Mouse (Mus musculus) frontal cortex, postnatal 25 days (tissue): ENCODE results near the gene Pus3.

Experiments
- DNase-seq, 2 experiments: peaks; one replicate each; pipeline ENCODE4 v3.0.0; 2022; ENCODE audit warnings: low spot score in 2 of 2

The Pus3 gene

GRCm38 (mm10) chr9:35558257-35559008 is at the start of gene Pus3, which contains the start of gene Ddx25:
Gene Pus3 (plus strand): TSS chr9:35558595.
Gene Ddx25 (minus strand): TSS chr9:35558528.
- peak; percentile 61 to 62 for DNase-seq

- no peak for DNase-seq
Measured at GRCm38 (mm10) chr9:35513900-35514299, 44.5 kb upstream of the Pus3 start.

GRCm38 (mm10) chr9:35516182-35516581 is 42.2 kb upstream of the Pus3 start:
- no peak for DNase-seq

GRCm38 (mm10) chr9:35516711-35517110 is 41.7 kb upstream of the Pus3 start:
- DNase-seq: no peak

DNA sequence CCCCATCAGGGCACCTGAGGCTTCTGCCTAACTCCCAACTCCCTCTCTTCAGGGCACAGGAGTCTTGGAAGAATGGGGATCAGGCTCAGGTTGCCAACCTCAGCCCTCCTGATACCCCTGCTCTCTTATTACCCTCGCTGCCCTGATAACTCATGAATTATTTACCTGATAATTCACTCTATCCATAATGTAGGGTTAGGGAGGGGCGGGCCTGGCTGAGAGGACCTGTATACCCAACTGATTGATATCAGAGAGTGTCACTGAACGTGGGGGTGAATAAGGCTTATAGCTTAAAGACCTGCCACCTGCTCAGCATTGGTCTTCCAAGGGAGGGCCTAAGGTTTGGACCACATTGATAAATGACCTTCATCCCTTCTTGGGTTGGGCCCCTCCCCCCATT is 40.2 kb upstream of the Pus3 start, which contains the start of gene Gm1113:
Gm1113 (minus strand) TSS at position 101 of the 400 bp plus-strand sequence.
- no peak for DNase-seq

DNA sequence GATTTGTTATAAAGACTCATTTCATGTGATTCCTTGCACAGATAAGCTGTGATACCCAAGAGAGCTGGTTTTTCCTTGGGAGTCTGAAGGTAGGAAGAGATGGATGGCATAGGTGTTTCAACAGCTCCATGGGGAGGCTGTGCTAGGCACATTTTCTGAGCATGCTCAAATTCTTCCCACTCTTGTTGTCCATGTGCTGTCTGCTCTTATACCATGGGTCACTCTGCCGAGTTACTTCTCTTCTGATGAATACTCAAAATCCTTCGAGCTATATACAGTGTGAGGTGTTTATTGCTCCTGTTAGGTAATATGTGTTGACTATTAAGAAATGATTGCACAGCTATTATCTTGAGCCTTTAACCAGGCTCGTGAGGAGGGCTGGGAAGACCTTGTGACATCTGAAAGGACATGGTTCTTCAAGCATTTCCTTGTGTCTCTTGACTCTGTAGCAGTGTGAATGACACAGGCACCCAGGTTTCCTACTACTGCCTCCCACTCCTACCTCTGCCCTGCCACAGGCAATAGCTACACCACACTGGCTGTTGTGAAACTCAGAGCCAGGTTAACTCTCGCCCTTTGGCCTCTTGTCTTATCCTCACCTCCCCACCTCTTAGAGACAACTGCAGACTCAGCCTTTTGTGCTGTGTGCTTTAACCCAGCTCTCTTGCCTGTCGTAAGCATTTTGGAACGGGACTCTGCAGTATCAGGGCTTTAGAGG is 37.6 kb upstream of the Pus3 start:
- no peak for DNase-seq

- DNase-seq: no peak
Measured at GRCm38 (mm10) chr9:35522241-35522640, 36.2 kb upstream of the Pus3 start.

DNA sequence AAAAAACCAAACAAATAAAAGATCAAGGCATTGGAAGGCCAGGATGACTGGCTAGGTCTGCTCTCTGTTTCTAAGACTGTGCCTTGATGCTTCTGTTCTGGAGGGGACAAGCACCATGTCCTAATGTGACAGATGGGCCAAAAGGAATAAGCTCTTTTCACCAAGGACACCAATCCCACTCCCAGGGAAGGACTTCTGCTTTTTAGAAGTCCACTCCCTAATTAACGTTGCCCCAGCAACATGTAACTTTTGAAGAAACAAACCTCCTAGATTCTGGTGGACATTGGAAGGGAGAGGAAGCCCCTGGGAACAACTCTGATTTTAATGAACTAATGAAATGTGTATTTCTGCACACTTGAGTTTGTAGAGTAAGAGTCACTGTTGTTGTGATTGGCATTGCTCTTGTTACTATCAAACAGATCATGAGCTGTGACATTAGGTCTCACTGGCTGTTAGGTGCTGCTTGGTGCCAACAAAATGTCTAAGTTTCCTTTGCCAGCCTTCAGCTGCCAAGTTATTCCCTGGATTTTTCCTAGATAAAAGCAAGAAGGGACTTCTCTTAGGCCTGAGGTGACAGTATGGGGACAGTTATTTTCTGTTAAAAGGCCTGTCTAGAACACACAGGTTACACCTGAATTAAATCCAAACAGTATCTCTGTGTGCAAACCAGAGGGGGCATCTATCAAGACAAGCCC is 35.4 kb upstream of the Pus3 start:
- DNase-seq: no peak

DNA sequence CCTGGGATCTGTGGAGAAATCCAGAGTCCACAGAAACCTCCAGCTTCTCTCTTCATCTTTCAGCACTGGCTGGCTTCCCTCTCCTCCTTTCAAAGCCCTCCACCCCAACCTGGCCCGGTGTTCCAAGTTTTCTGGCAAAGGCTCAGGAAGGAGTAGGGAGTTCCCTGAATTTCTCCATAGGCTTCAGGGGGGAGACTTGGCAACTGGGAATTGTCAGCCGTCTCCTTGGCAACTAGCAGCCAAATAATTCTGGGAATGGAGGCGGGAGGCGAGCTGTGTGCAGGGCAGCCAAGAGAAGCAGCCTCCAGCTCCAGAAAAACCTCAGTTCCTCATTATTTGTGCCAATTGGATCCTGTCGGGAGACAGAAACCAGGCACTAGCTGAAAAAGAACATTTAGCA is 34.9 kb upstream of the Pus3 start:
- peak in 1 of 2 experiments; percentile 31 for DNase-seq

DNA sequence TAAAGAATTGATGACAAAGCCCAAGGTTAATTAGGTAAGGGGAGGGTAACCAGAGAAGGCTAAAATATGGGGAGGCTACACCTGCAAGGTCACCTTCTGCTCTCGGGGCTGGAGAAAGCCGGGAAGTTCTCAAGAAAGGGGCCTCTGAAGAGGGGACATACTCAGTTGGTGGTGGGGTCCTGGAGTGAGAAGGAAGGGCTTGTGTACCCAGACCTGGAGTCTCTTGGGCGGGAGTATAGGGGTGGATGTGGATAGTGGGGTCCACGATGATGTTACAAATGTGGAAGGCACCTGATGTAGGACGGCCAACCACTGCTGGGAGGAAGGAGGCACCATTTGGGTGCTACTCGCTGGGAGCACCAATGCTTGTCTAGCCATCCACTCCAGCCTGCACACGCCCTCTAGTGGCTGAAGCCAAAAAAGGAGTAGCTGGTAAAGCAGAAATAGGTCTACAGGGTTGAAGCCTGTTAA is 34.4 kb upstream of the Pus3 start:
- DNase-seq: peak; percentile 49 to 69

- DNase-seq: no peak
Measured at GRCm38 (mm10) chr9:35529141-35529540, 29.3 kb upstream of the Pus3 start.

DNA sequence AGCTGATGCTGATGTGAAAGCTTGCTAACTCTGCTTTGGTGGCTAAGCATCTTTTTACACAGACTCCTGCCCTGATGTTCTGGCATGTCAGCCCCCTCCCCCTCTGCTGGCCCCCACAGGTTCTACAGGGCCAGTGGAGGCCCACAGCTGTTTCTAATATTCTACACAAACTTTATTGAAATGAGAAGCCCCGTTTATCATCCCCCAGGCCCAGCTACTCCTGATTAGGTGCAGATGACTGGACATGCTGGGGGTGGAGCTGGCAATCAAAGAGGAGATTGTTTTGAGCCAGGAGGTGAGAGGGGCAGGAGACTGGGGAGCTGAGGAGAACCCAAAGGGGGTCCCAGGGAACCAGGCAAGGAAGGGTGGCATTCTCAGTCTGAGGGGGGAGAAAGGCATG is 28.6 kb upstream of the Pus3 start:
- DNase-seq: no peak

DNA sequence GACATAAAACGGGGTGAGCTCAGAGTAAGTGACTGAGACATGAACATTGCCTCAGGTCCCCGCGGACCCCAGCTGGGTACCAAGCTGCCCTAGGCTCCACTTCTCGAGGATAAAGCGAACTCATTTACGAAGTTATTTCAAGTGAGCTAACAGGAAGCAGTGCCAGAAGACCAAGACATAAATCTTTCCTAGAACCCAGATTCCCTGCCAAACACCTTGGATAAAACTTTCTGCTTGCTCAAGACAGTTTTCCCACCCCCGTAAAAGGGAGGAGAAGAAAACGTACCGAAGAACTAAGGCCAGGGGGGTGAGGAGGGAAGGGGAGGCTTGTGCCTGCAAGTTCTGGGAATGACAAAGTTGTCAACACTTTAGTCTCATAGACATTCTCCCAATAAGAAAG is 25.1 kb upstream of the Pus3 start:
- no peak for DNase-seq

DNA sequence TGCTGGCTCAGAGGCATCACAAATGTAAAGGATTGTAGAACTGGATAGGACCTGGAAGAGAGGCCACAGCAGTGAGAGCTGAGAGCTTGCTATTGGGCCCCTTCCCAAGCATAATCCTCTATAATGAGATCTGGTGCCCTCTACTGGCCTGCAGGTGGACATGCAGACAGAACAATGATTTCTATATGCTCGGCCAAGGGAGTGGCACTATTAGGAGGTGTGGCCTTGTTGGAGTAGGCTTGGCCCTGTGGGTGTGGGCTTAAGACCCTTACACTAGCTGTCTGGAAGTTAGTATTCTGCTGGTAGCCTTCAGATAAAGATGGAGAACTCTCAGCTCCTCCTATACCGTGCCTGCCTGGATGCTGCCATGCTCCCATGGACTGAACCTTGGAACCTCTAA is 23.3 kb upstream of the Pus3 start:
- DNase-seq: peak in 1 of 2 experiments; percentile 34

GRCm38 (mm10) chr9:35535876-35536275 is 22.5 kb upstream of the Pus3 start:
- no peak for DNase-seq

DNA sequence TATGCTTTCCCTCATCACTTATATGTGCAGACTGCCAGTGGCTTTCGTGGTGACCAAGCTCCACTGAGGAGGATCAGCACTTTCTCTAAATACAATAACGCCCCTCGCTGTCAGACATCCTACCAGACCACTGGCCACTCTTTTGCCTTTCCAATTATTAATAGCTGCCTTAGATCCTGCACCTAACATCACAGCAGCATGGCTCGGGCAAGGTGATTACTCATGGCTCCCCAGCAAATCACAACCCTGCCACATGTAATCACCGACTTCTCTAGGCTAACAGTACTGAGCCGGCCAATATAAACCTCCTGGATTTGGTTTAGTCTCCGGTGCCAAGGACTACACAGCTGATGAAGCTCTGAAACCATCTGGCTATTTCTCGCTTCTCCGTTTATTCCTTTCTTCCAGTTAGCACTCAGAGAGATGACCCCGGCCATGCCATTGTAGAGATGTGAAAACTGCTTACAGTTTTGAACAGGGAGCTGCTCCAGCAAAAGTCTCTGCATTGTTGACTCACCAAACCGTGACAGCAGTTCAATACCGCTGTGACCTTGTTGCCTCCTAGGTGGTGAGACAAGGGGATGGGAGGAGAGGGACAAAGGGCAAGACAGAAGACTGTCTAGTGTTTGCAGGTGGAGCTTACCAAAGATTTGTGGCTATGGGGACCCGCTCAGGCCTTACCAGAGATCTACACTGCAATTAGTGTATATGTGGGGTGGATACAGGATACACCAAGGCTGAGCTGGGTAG is 19.2 kb upstream of the Pus3 start:
- DNase-seq: no peak

DNA sequence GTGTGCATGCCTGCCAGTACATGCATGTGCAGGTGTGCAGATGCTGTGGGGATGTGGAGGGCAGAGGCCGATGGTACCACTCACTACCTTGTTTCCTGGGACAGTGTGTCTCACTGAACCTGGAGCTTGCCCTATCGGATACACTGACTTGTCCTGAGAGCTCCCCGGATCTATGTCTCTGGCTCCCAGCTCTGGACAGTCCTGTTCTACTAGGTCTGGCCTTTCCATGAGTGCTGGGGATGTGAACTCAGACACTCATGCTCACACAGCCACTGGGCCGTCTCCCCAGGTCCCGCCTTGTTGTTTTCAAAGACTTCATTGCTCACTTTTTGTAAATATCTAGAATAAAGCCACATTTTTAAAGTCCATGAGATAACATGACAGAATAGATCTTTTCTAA is 17.4 kb upstream of the Pus3 start:
- no peak for DNase-seq

DNA sequence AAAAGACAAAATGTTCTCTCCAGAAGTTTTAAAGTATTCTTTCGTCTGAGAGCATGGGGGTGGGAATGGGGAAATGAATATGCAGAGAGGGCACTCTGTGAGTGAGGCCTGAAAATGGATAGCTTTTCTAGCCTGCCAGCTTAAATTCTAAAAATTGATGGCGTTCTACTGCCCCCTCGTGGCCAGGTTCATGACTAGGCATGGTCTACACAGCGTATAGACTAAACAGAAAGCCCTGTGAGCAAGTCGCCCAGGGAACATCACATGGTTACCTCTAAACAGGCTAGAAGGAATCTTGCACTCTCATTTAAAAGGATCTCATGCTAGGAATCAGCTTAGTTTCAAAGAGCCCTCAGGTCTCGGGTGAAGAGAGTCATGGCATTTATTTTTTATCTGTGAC is 16.9 kb upstream of the Pus3 start:
- DNase-seq: peak; percentile 71 to 72

GRCm38 (mm10) chr9:35541941-35542340 is 16.5 kb upstream of the Pus3 start:
- no peak for DNase-seq

- no peak for DNase-seq
Measured at GRCm38 (mm10) chr9:35543099-35543860, 15.1 kb upstream of the Pus3 start.

DNA sequence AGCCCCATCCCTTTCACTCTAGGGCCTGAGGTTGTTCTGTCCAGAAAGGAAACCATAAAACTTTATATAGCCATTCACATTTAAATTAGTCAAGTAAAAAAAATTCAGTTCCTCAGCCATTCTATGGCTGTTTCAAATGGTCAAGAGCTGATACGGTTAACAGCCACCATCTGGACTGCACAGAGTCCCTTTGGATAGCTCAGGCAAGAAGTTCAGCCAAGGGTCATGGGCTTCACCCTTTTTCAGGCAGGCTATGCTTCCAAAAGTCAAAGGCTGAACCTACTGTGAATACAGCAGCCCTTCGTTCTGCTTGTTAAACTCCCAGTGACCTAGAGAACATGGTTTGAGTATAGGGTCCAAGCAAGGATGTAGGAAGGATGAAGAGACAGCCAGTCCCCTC is 13.7 kb upstream of the Pus3 start:
- DNase-seq: no peak
